Mouse (Mus musculus): Measurements from ENCODE around the gene Slc17a7.

DNA sequence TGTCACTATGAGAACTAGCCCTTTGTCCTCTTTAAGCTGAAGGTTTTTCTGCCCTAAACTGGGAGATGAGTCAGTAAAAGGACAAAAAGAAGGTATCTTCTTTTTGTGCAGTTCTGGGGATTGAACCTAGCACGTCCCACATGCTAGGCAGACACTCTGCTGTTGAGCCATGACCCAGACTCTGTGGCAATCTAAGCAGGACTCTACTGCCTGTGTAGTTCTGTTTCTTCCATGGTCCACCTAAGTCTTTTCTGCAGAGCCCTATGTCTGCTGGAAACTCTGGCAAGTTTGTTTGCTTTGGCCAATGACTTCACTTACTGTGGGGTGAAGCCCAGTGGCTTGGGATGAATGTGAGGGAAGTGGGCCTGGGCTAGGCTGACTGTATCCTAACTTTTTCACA lies 25.3 kb upstream of the Slc17a7 start:
- TF ChIP-seq CTCF (IDR thresholded peaks at IDR 0.05; ENCODE audit: low read depth, low read length) (no peak), GATA1 (IDR thresholded peaks at IDR 0.05; ENCODE audit: borderline replicate concordance, low read length) (no peak), GATA2 (IDR thresholded peaks at IDR 0.05; ENCODE audit: borderline replicate concordance, low read depth, low read length) (no peak), POLR2AphosphoS5 (IDR thresholded peaks at IDR 0.05; ENCODE audit: insufficient replicate concordance, low read depth, low read length) (no peak)

Measured in G1E (cell line).